Mouse (Mus musculus): ENCODE results near the gene Traf3ip3.

GRCm38 (mm10) chr1:193142517-193143062 is 58.9 kb downstream of the Traf3ip3 start:
- TF ChIP-seq MYOG (IDR thresholded peaks at IDR 0.05; ENCODE audit: control insufficient read depth in 1 of 3, insufficient read depth in 1 of 3, insufficient read length in 2 of 3, low read depth in 2 of 3) (no peak), POLR2A (IDR thresholded peaks at IDR 0.05; ENCODE audit: insufficient read length, low read depth) (no peak)

All from myocyte (in vitro differentiated cells).